In genomic region chr15:81535881-81536351, GRCm38 (mm10) we compare ENCODE assay signal across 8 mouse cellular contexts. TPM values are rescaled to one million over a fixed set of nuclear protein-coding genes. Genes with fewer than 3 reads are reported as not detected.
DNase-seq lines count a peak whose midpoint lies in the region; ATAC-seq and TF ChIP-seq lines count a peak whose summit lies in the region.

No protein-coding gene starts in this region.

- TF ChIP-seq POLR2A in bone marrow macrophage, adult 2 months (IDR thresholded peaks at IDR 0.05; ENCODE audit: borderline replicate concordance, low read depth, low read length) = no peak

- 21% methylated on average over 9 of the region's 9 CpGs for WGBS in hindbrain, embryonic 11.5 days
- WGBS in midbrain, embryonic 11.5 days = 19% methylated on average over 9 of the region's 9 CpGs

- peaks cover 46% of the 10 kb centered on the region for H3K4me1 ChIP-seq in bone marrow macrophage, adult 2 months (ENCODE audit: control insufficient read depth, insufficient read depth, low read length)
- H3K4me1 ChIP-seq in hindbrain, embryonic 11.5 days (replicated peaks; ENCODE audit: control insufficient read depth, insufficient read depth, low read length) = no peaks in the 10 kb centered on the region
- peaks cover 4% of the 10 kb centered on the region; the same call in 1 of the 2 replicates for H3K4me1 ChIP-seq in midbrain, embryonic 11.5 days (ENCODE audit: control insufficient read depth, insufficient read depth, low read length)

- peak; percentile 70 for DNase-seq in A20 (ENCODE audit: low read depth, low spot score)
- peak; percentile 58 for DNase-seq in hindbrain, embryonic 11.5 days (ENCODE audit: low spot score)
- DNase-seq in midbrain, embryonic 11.5 days (ENCODE audit: low spot score, missing footprints) = no peak
- DNase-seq in spleen, postnatal 10 days (ENCODE audit: low spot score in 2 of 2) = no peak
- DNase-seq in heart, adult 8-10 months (ENCODE audit: low spot score) = no peak
- no peak for DNase-seq in adrenal gland, adult (ENCODE audit: inconsistent age in 2 of 2, low spot score in 1 of 2)
- no peak for DNase-seq in thymus, postnatal 0 days (ENCODE audit: low spot score)

- no peaks in the 10 kb centered on the region for H3K9me3 ChIP-seq in hindbrain, embryonic 11.5 days (ENCODE audit: control insufficient read depth, low read length)
- no peaks in the 10 kb centered on the region for H3K9me3 ChIP-seq in midbrain, embryonic 11.5 days (ENCODE audit: control insufficient read depth, low read length)

- H3K4me2 ChIP-seq in hindbrain, embryonic 11.5 days (replicated peaks; ENCODE audit: low read depth, low read length) = no peak overlapping the region
- no peak overlapping the region for H3K4me2 ChIP-seq in midbrain, embryonic 11.5 days

- H3K27me3 ChIP-seq in hindbrain, embryonic 11.5 days (ENCODE audit: control insufficient read depth, insufficient read depth, low read length) = no peaks in the 10 kb centered on the region
- no peaks in the 10 kb centered on the region for H3K27me3 ChIP-seq in midbrain, embryonic 11.5 days (ENCODE audit: control insufficient read depth, insufficient read depth, low read length)

- H3K36me3 ChIP-seq in hindbrain, embryonic 11.5 days (ENCODE audit: control insufficient read depth, insufficient read depth, low read length) = no peaks in the 10 kb centered on the region
- H3K36me3 ChIP-seq in midbrain, embryonic 11.5 days (ENCODE audit: control insufficient read depth, insufficient read depth, low read length) = no peaks in the 10 kb centered on the region

- ATAC-seq in hindbrain, embryonic 11.5 days (ENCODE audit: low FRiP score) = peak; percentile 77
- ATAC-seq in midbrain, embryonic 11.5 days (ENCODE audit: low FRiP score) = peak; percentile 77

- H3K4me3 ChIP-seq in bone marrow macrophage, adult 2 months (ENCODE audit: insufficient read depth, low read length) = peak overlapping the region; percentile 55
- no peak overlapping the region for H3K4me3 ChIP-seq in hindbrain, embryonic 11.5 days (ENCODE audit: low read depth, low read length)
- no peak overlapping the region for H3K4me3 ChIP-seq in midbrain, embryonic 11.5 days (ENCODE audit: low read depth, low read length)

- TF ChIP-seq CTCF in bone marrow macrophage, adult 2 months (IDR thresholded peaks at IDR 0.05; ENCODE audit: low read depth, low read length) = no peak

- peak overlapping the region; percentile 73 for H3K27ac ChIP-seq in bone marrow macrophage, adult 2 months (ENCODE audit: insufficient read depth, low read depth, low read length)
- no peak overlapping the region for H3K27ac ChIP-seq in hindbrain, embryonic 11.5 days (ENCODE audit: low read depth, low read length)
- no peak overlapping the region for H3K27ac ChIP-seq in midbrain, embryonic 11.5 days (ENCODE audit: low read depth, low read length)

- H3K9ac ChIP-seq in hindbrain, embryonic 11.5 days (ENCODE audit: low read depth, low read length) = no peak overlapping the region
- H3K9ac ChIP-seq in midbrain, embryonic 11.5 days (ENCODE audit: low read length) = no peak overlapping the region

RNA-seq across cellular contexts. Expression of gene Ep300, which starts 49.2 kb away (rescaled TPM):
- 66.3 and 72.9 TPM in 2 replicates for polyA plus RNA-seq in bone marrow macrophage, adult 2 months (2012; ENCODE audit: insufficient read depth, insufficient read length, missing spikeins)
- 23.3 and 41.7 TPM in 2 replicates for polyA plus RNA-seq in hindbrain, embryonic 11.5 days (2014; fragmentation: Nextera tagmentation; extraction: Ambion mirVana)
- polyA plus RNA-seq in midbrain, embryonic 11.5 days (2014; fragmentation: Nextera tagmentation; extraction: Ambion mirVana) = 23.7 and 25.8 TPM in 2 replicates
- 10 to 100 TPM; 40.2 to 48.8 (median 46.7) TPM for total RNA-seq in heart, adult 8-10 months (2022)
- polyA plus RNA-seq in thymus, postnatal 0 days (2015; fragmentation: Nextera tagmentation; extraction: Ambion mirVana) = 9.5 and 11.7 TPM in 2 replicates

Comparison
In these comparisons a context has a peak if more than half of its experiments do, and no peak if none do; other contexts are left out.
1. DNase-seq: peak in A20 (single experiment) and hindbrain, embryonic 11.5 days (single experiment); none in midbrain, embryonic 11.5 days (single experiment), spleen, postnatal 10 days (0 of 2), heart, adult 8-10 months (single experiment), adrenal gland, adult (0 of 2) and thymus, postnatal 0 days (single experiment).